Mouse (Mus musculus) monocyte, adult 59 days (primary cell): Measurements from ENCODE around the gene Ppp1r14b. TPM values are rescaled to one million over a fixed set of nuclear protein-coding genes. Genes with fewer than 3 reads are reported as not detected.

ENCODE experiments used
- total RNA-seq, 2 experiments: library from RNA; stranded (reverse); gene quantifications; one replicate each; pipeline ENCODE4 v1.2.4; 2023

Ppp1r14b gene
- total RNA-seq, result 10 to 100 TPM; 54.6 to 62.8 TPM

DNA sequence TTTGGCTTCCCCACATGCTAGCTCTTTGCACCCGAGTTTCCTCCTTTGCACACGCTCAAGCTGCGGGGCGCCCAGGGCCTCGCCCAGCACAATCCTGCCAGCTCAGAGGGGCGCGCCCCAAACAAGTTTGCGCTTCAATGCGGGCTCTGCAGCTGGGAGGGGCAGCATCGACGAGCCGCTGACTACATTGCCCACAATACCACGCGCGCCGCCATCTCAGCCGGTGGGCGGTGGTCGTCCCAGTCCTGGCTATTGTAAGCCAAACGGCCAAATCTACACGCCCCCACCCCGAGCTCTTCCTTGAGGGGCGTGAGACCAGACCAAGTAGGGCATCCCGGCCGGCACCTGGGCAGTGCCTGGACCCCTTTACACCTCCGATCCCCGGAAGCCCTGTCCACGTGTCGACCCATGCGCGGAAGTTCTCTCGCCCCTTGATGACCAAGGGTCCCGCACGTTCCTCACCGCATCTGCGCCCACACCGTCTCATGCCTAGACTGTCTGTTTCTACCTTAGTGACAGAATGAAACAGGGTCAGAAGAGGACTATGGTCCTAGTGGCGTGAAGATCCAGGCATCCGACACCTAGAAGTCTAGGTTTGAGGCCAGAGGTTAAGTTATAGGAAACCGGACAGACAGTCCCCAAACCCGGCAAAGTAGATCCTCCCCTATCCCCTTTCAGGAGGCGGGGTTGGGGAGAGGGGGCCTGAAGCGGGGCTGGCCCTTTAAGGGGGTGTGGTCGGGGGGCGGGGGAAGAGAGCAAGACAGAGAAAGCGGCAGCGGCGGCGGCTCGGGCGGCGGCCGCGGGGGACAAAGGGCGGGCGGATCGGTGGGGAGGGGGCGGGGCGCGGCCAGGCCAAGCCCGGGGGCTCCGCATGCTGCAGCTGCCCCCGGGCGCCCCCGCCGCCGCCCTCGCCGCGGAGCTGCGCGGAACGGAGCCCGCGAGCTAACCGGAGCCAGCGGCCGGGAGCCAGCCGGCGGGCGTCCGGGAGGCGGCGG lies at the start of gene Ppp1r14b:
Gene Ppp1r14b (plus strand): TSS at position 758 of the 995 bp plus-strand sequence.

DNA sequence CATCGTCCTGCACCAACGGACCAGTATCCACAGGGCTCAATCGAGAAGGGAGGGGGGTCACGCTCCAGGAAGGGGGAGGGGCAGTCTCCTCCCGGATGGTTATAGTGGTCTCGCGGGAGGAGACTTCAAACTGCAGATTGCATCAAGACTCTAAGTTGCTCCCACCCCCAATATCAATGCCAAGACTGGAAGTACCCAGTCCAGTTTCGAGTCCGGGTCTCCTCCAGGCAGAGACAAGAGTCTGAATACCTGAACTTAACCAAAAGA lies 49.5 kb upstream of the Ppp1r14b start, which contains the start of gene Catsperz:
Gene Catsperz (minus strand): TSS at position 74 of the 267 bp plus-strand sequence.

DNA sequence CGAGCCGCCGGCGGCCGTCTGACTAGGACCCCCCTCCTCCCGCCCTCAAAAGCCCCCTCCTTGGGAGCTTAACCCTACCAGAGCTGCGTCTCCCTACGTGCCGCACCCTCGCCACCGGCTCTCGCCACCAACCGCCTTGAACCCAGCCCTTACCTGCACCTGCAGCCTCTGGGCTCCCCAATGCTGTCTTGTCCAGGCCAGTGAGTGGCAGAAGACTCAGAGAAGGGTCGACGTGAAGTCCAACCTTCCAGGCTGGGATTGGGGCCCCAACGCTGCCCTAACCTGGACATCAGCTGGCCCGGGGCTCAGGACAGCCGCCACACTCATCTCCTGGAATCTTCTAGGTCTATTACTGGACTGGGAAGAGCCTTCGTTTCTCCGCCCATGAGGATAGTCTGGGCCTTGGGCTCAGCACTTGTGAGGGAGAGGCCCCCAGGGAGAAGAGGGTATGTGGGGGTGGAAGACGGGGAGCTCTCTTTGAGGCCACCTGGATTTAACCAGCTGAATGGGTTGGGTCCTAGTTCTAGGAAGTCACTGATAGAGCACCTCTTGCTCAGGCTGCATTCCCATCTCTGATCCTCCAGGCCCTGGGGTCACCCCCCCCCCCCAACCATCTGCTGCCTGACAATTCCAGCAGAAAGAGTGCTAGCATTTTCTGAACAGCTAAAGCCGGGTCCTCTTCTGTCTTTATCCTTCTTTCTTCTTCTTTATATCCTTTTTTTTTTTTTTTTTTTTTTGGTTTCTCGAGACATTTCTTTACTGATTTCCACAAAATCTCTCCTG lies 40.4 kb upstream of the Ppp1r14b start, which contains the start of gene Kcnk4:
Gene Kcnk4 (minus strand): TSS at position 321 of the 783 bp plus-strand sequence.

DNA sequence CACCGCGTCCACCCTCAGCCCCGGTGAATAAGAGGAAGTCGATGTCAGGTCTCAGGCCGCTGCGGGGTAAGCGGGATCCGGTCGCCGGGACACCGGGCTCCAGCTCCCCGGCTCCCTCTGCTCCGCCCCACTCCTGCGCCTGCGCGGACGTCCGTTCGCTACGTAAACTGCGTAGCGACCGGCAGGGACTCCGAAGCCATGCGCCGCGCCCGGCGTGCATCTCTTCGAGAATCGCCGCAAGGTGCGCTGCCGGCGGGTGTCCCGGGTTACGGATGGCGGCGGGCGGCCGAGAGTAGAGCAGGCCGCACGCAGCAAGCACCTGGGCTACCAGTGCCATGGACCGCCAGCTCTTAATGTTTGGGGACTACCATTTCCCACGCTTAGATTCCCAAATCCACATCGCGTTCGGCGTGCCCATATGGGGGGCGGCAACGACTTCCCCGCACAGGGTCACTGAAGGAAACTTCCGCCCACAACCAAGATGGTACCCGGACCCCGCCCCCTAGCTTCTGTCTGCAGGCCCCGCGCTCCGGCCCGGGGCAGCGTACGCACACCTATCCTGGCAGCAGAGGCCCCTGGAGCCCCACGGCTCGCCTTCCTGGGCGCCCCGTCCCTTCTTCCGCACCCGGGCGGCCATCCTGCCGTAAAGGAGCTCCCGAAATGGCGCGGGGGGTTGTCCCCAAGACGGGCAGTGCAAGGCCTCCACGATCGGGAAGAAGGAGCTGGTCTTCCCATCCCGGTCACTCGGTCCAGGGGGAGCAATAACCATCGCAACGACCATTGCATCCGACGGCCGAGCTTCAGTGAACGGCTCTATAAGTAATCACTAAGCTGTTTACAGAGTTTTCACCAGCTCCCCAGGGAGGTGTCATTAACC lies 33.2 kb upstream of the Ppp1r14b start, which contains the start of gene Bad:
Gene Bad (plus strand): TSS at position 490 of the 877 bp plus-strand sequence.

DNA sequence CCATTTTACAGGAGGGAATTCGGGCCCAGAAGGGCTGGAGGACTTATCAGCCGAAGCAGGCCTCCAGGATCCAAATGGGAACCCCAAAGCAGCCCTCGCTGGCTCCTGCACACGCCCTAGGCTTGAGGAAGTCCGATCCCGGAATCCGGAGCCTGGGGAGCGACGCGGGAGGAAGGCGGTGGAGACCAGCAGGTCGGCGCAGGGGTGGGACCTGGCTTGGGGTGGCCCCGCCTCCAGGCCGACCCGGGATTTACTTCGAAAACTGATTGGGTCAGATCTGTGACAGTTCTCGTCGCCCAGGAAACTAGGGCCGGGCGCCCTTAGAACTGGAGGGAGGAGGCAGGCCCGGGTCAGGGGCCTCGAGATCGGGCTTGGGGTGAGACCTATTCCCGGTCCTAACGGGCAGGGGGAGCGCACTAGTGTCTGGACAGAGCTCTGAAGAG lies 32.5 kb upstream of the Ppp1r14b start, which contains the start of gene Gpr137:
Gene Gpr137 (minus strand): TSS at position 232 of the 443 bp plus-strand sequence.

DNA sequence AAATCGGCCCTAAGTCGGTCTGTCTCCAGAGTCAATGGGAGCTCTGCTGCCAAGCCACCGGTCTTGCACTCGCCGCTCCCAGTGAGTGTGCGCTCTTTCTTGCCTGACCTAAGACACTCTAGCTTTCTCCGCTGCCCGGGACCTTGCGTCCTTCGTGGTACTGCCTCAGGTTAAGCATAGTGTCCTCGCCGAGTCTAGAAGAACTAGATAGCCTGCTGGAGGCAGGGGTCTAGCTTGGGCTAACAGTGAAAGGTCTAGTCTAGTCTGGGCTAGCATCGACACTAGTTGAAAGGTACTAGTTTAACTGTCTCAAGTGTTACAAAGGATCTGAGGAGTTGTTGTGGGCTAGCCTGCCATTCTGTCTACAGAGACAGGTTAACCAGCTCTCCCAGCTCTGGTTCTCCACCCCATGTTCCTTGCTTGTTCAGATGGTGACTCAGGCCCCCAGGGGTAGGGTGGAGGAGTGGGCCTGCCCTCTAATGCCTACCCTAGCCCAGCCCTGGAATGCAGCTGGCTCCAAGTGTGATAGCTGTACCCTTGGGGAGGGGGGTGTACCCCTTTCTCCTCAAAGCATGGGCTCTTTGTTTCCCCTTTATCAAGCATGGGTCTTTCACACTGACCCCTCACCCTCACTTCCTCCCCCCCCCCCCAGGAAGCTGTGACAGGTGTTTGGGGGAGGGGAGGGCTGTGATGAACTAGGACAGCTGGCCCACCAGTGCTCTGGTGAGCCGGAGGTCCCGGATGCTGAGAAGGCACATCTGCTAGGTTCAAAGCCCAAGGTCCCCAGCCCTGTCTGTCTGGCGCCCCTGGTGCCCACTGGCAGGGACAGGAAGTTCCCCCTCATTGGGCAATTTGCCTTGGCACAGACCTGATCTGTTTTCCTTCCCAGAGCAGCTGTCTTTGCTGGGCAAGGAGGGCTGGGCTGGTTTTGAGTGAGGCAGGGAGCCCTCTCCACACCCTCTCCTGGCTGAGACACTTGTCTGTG lies 1.1 kb downstream of the Ppp1r14b start, which contains the start of gene Plcb3:
Gene Plcb3 (minus strand): TSS at position 934 of the 985 bp plus-strand sequence.

DNA sequence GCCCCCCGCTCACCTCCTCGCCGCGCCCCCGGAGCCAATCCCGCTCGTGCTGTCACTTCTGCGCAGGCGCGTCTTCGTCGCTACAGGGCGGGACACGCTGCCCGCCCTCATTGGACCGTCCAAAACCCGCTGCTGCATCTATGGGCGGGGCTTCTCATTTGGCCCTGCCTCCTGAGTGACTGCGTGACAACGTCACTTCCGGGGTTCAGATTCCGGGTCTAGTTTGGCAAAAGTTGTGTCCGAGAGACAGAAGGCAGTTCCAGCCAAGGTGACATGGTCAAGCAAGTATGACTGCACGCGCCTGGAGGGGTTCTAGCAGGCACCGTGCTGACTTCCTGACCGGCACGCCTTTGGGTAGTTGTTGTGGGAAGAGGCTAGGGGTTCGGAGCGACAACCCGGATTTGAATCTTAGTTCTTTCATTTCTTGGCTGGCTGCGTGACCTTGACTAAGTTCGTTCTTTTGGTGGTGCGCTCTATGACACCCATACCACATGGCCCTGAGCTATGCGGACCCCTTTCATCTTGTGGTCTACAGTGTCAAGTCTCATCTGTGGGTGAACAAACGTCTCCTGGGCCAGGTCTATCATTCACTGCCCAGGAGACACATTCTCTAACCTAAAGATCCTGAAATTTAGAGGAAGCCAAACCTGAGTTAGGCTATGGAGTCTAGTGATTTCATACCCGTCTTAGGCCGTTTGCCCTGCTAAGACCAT lies 5.8 kb downstream of the Ppp1r14b start, which contains the start of gene Fkbp2:
Gene Fkbp2 (minus strand): TSS at position 121 of the 713 bp plus-strand sequence.

DNA sequence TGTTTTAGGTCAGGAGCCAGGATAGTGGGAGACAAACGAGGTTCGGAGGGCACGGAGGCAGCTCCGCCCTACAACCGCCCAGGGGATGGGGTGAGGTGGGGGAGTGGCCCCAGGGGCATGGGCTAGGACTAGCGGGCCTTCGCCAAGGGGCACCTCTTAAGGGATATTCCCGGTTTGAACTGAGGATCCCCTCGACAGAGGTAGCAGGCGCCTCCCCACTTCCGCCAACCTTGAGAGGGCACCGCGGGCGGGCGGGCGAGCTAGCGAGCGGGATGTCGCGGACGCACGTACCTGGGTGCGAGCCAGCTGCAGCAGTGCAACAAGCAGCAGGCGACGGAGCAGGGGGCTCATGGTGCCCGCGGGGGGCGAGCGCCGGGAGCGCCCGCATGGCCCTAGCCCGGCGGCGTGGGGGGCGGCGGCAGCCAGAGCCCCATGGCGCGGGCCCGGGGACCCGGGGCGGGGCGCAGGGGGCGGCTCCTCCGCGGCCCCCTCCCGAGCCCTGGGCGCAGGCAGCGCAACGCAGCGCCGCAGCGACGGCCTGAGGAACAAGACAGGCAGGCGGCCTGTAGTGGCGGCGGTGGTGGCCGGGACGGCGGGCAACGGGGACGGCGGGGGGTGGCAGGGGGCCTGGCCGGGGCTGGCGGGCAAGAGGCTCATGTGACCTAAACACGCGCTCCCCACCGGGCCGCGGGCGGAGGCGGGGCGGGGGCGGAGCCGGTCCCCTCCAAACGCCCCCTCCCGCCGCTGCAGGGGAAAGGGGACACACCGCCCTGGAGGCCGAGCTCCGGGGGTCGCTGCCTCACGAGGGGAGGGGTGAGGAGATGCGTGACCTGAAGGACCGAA lies 12.5 kb downstream of the Ppp1r14b start, which contains the start of gene Vegfb:
Gene Vegfb (minus strand): TSS at position 591 of the 843 bp plus-strand sequence.

DNA sequence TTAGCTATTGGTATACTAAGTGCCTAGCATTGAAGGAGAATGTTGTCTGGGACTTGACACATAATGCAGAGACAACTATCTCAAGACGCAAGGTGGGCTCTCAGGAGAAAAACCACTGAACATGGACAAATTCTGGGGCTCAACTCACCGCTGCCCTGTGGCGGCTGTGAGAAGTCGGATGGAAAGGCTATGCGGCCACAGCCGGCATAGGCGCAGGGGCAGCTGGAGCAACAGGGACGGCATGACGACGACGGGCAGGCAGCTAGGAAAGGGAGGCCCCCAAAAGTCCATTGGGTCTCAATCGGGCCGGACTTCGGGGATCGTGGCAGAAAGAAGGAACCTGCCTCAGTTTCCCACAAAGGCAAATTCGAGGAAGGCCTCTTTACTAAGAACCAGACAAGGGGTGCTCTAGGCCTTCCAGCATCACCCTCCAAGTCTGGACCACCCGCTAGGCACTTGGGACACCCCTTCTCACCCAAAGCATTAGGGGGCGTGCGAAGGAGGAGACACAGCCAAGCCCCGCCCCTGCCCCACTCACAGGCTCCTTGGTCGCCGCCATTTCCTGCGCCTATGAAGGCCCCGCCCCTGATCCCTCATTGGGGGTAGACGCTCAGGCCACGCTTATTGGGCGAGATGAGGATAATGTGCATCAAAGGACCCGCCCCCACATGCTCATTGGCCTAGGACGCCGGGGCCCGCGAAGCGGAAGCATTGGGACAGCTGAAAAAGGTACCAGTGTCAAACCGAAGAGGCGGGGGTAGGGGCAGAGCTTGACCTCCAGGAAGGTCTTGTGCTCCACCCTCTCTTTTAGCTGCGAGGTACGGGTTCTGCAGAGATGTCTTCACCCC lies 17.5 kb downstream of the Ppp1r14b start, which contains the start of gene Dnajc4:
Gene Dnajc4 (minus strand): TSS at position 562 of the 848 bp plus-strand sequence.

DNA sequence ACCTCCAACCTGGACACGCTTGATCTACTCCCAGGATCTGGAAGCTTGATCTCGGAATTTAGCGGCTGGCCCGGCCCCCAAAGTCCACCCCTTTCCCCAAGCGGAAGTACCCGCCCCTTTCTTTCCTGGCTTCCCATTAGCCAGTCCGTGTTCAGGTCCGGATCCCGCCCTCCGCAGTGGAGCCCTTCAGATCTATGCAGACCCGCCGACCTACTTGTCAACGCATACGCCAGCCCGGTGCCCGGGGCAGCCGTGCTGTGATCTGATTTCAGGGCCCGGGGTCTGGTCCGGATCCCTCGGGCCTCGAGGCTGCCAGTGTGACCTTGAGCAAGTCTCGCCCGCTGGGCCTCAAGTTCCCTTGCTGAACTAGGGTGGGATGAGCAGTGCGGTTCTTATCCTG lies 21.2 kb downstream of the Ppp1r14b start, which contains the start of the genes Nudt22 and Trpt1:
Gene Nudt22 (minus strand): TSS at position 112 of the 400 bp plus-strand sequence.
Gene Trpt1 (plus strand): TSS at position 126 of the 400 bp plus-strand sequence.

DNA sequence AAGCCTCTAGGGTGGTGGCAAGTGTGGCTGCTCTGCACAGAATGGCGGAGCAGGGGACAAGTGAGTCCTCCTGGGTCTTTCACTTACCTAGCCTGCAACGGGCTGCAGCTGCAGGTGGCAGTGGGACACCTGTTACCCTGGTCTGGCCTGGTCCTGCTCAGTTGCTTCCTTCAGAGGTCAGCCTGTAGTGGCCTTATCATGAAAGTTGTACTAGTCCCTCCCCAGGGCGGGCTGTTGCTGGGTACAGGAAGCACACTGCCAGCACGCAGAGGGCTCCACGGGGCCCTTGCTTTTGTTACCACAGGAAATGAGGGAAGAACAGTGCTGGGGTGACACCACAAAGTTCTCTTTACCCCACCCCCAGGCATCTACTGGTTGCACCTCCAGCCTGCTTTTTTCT lies 44.4 kb downstream of the Ppp1r14b start, which contains the start of gene Fermt3:
Gene Fermt3 (minus strand): TSS at position 279 of the 400 bp plus-strand sequence.

Other genes starting within 250 kb of the Ppp1r14b start
- 10 to 100 TPM; 44.6 to 47.2 TPM for gene Rps6ka4, start 134.3 kb upstream of the Ppp1r14b start, total RNA-seq
- 100 to 1,000 TPM in 1 of 2 experiments, 10 to 100 TPM in 1; 90.6 to 102 TPM for gene Ccdc88b, start 116.8 kb upstream of the Ppp1r14b start, total RNA-seq
- 100 to 1,000 TPM; 148 to 158 TPM for gene Trmt112, start 65.3 kb upstream of the Ppp1r14b start, total RNA-seq
- 100 to 1,000 TPM; 664 to 666 TPM for gene Prdx5, start 64.9 kb upstream of the Ppp1r14b start, total RNA-seq
- gene Esrra, start 53.2 kb upstream of the Ppp1r14b start, total RNA-seq, result 10 to 100 TPM; 51.8 to 51.9 TPM
- gene Catsperz, start 49.6 kb upstream of the Ppp1r14b start, total RNA-seq, result not detected
- gene Kcnk4, start 40.5 kb upstream of the Ppp1r14b start, total RNA-seq, result not detected
- gene Bad, start 33.1 kb upstream of the Ppp1r14b start, total RNA-seq, result 10 to 100 TPM; 23.4 to 30.4 TPM
- gene Gpr137, start 32.5 kb upstream of the Ppp1r14b start, total RNA-seq, result 10 to 100 TPM; 29.9 to 30.8 TPM
- 10 to 100 TPM; 33.4 to 35.2 TPM for gene Plcb3, start 1.5 kb downstream of the Ppp1r14b start, total RNA-seq
- 10 to 100 TPM; 46.1 to 59.4 TPM for gene Fkbp2, start 5.5 kb downstream of the Ppp1r14b start, total RNA-seq
- gene Vegfb, start 12.7 kb downstream of the Ppp1r14b start, total RNA-seq, result 10 to 100 TPM in 1 of 2 experiments, 1 to 10 TPM in 1; 9.7 to 12.2 TPM
- gene Dnajc4, start 17.6 kb downstream of the Ppp1r14b start, total RNA-seq, result 10 to 100 TPM; 22.5 to 25.3 TPM
- 10 to 100 TPM; 11.1 to 16.9 TPM for gene Nudt22, start 21.1 kb downstream of the Ppp1r14b start, total RNA-seq
- gene Trpt1, start 21.2 kb downstream of the Ppp1r14b start, total RNA-seq, result 1 to 10 TPM; 1.4 to 1.9 TPM
- 100 to 1,000 TPM; 282 to 286 TPM for gene Fermt3, start 44.5 kb downstream of the Ppp1r14b start, total RNA-seq
- gene Stip1, start 65.0 kb downstream of the Ppp1r14b start, total RNA-seq, result 10 to 100 TPM; 61.2 to 64.6 TPM
- gene Macrod1, start 81.8 kb downstream of the Ppp1r14b start, total RNA-seq, result 1 to 10 TPM; 6.4 to 8.0 TPM
- not detected for gene Flrt1, start 130.8 kb downstream of the Ppp1r14b start, total RNA-seq
- gene Otub1, start 231.3 kb downstream of the Ppp1r14b start, total RNA-seq, result 10 to 100 TPM; 77.9 to 92.2 TPM
- gene Cox8a, start 242.6 kb downstream of the Ppp1r14b start, total RNA-seq, result 100 to 1,000 TPM; 337 to 344 TPM